Mouse (Mus musculus) testis, adult 10 weeks (tissue): ENCODE measurements around the gene Olfr1309. TPM values are rescaled to one million over a fixed set of nuclear protein-coding genes. Genes with fewer than 3 reads are reported as not detected.

ENCODE experiments used
- polyA plus RNA-seq: library from polyadenylated mRNA; stranded (reverse); fragments of 350-450 nt; fragmentation: Illumina TruSeq; extraction: RNeasy Lipid Tissue Mini Kit (QIAGEN cat#74804); gene quantifications from one replicate; pipeline ENCODE4 v1.2.3, GENCODE M21; 2014; ENCODE audit warnings: low read depth, low replicate concordance

Olfr1309 gene
- polyA plus RNA-seq: not detected

DNA sequence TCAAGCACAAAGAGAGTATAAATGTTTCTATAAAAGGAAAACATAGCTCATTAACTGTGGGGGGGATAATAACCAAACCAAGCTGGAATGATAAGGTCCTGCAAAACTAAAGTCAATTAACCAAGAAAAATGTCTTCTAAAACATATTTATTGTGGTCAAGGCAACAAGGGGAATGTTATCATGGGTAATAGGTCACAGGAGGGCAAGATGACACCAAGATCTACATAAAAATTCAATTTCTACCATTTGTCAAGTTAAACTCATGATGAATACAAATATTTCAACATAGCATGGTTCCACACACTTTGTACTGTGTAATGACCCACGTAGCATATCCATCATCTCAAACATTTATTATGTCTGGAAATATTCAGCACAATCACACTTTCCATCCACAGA is at the start of gene Olfr1309:
TSS of gene Olfr1309 (minus strand) at position 101 of the 400 bp plus-strand sequence.

GRCm38 (mm10) chr2:112024312-112024711 is 34.2 kb upstream of the Olfr1309 start, which contains the start of gene Olfr1311:
Gene Olfr1311, minus strand, starts transcription at chr2:112024412.

DNA sequence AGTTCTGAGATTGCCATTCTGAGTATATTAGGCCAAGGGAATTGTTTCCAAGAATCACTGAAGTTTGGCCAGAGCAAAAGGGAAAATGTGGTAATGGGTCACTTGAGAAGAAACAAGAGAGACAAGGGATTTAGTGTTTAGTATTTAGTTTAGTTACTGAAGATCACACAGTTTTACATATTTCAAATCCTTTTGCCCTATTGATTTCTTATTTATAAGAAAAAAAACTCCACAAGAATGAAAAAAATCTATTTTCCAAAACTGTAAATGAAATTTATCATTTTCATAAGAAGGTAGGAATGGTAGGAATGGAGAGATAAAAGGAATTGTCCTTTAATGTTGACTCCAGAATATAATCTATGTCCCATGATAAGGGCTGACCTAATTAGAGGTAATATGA is 22.5 kb upstream of the Olfr1309 start, which contains the start of gene Olfr1310:
TSS of gene Olfr1310 (minus strand) at position 101 of the 400 bp plus-strand sequence.

GRCm38 (mm10) chr2:111964844-111965243 is 25.2 kb downstream of the Olfr1309 start, which contains the start of gene Olfr1308:
Gene Olfr1308, minus strand, starts transcription at chr2:111964944.

DNA sequence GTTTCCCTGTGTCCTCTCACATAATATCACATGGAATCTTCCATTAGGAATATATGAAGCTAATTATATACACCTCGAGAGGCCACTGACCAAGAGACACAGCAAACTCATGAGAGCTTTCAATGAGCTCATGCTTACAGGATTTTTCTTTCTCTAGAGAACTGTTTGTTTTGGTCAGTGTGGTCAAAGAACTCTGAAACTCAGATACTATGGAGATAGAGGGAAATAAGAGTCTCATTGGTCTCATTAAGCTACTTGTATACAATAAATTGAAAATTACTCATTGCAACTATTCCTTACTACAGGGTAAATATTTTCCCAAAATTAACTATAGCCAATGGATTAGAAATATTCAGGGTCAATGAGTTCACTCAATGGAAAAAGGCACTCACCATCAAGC is 40.7 kb downstream of the Olfr1309 start, which contains the start of gene Olfr1307:
TSS of gene Olfr1307 (minus strand) at position 101 of the 400 bp plus-strand sequence.

Other genes starting within 250 kb of the Olfr1309 start
- gene Olfr1301, start 239.3 kb downstream of the Olfr1309 start, polyA plus RNA-seq: not detected
- gene Olfr1302, start 212.9 kb downstream of the Olfr1309 start, polyA plus RNA-seq: not detected
- gene Olfr1303, start 169.9 kb downstream of the Olfr1309 start, polyA plus RNA-seq: not detected
- not detected for gene Olfr1305, start 113.1 kb downstream of the Olfr1309 start, polyA plus RNA-seq
- gene Olfr1306, start 74.0 kb downstream of the Olfr1309 start, polyA plus RNA-seq: not detected
- not detected for gene Olfr1307, start 40.8 kb downstream of the Olfr1309 start, polyA plus RNA-seq
- not detected for gene Olfr1308, start 25.3 kb downstream of the Olfr1309 start, polyA plus RNA-seq
- gene Olfr1310, start 22.4 kb upstream of the Olfr1309 start, polyA plus RNA-seq: not detected
- not detected for gene Olfr1311, start 34.1 kb upstream of the Olfr1309 start, polyA plus RNA-seq
- not detected for gene Olfr1312, start 60.0 kb upstream of the Olfr1309 start, polyA plus RNA-seq
- not detected for gene Olfr1313, start 87.6 kb upstream of the Olfr1309 start, polyA plus RNA-seq
- gene Olfr1314, start 106.5 kb upstream of the Olfr1309 start, polyA plus RNA-seq: not detected
- gene Olfr1315-ps1, start 125.2 kb upstream of the Olfr1309 start, polyA plus RNA-seq: not detected
- not detected for gene Olfr1316, start 144.7 kb upstream of the Olfr1309 start, polyA plus RNA-seq
- not detected for gene Olfr1317, start 150.0 kb upstream of the Olfr1309 start, polyA plus RNA-seq
- gene Olfr1318, start 163.9 kb upstream of the Olfr1309 start, polyA plus RNA-seq: not detected
- gene Lpcat4, start 249.2 kb upstream of the Olfr1309 start, polyA plus RNA-seq: 1.7 TPM